Mouse (Mus musculus): Measurements from ENCODE around the gene Pdk3. TPM values are rescaled to one million over a fixed set of nuclear protein-coding genes. Genes with fewer than 3 reads are reported as not detected.

Pdk3 gene
- polyA plus RNA-seq, 1 experiment from 2014 or later, result 15.2 TPM

DNA sequence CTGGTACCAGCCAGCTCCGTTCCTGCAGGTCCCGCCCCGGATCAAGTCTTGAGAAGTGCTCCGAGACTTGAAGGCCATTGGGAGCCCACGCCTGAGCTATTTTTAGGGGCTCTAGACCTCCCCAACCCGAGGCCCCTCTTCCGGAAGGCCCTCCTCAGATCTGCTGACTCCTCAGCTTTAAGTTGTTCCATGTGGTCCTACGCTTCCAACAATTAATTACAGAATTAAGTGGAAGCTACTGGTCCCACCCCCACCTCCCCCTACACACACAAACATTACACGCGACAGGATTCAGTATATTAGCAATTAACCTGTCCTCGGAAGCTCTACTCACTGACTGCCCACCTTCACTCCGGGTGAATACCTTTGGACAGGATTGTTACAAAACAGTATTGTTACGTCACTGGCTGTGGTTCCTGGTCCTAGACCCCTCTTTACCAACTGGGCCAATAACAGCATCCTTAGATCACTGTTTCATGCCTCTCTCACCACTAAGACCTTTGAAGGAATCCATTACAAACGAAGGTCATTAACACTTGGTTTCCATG lies 410 bp upstream of the Pdk3 start:
- peak overlapping the region; percentile 78 for H3K4me2 ChIP-seq (ENCODE audit: low read depth, low read length)
- peak overlapping the region; percentile 11; the same call in 1 of the 2 replicates for H3K27ac ChIP-seq (ENCODE audit: low read depth)
- no peaks in the 10 kb centered on the region for H3K9me3 ChIP-seq (ENCODE audit: low read length)
- ATAC-seq, result peak; percentile 4
- no peaks in the 10 kb centered on the region; the same call in 1 of the 2 replicates for H3K27me3 ChIP-seq (ENCODE audit: insufficient read depth, low read length)
- H3K4me1 ChIP-seq (ENCODE audit: insufficient read depth), result no peaks in the 10 kb centered on the region; the same call in 1 of the 2 replicates
- H3K36me3 ChIP-seq (replicated peaks; ENCODE audit: insufficient read depth, low read length), result no peaks in the 10 kb centered on the region
- H3K4me3 ChIP-seq (ENCODE audit: low read depth, low read length), result peak overlapping the region; percentile 67
- no peak for TF ChIP-seq EP300 (IDR thresholded peaks at IDR 0.05; ENCODE audit: low read depth)
- no peak for TF ChIP-seq CTCF (IDR thresholded peaks at IDR 0.05; ENCODE audit: low read depth)
- H3K9ac ChIP-seq (replicated peaks), result peak overlapping the region; percentile 68
- 25% methylated on average over 14 of the region's 14 CpGs for WGBS (ENCODE audit: insufficient replicate concordance)
- DNase-seq, result no peak

DNA sequence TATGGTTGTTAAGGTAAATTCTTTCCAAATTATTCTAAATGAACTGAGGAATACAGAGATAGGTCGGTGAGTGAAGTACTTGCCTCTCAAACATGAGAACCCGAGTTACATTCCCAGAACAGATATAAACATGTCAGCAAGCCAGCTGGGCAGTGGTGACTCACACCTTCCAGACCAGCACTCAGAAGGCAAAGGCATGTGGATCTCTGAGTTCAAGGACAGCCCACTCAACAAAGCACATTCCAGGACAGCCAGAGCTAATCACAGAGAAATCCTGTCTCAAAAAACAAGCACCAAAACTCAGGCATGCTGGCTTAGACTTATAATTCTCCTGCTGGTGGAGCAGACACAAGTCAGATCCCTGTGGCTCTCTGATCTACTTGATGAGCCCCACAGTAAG lies 6.2 kb downstream of the Pdk3 start:
- ATAC-seq, result no peak
- Histone ChIP-seq H3K9me3 (ENCODE audit: low read length) (no peaks in the 10 kb centered on the region), H3K27ac (ENCODE audit: low read depth) (no peak overlapping the region), H3K27me3 (ENCODE audit: insufficient read depth, low read length) (0 out of 2 replicates have a peak, but pooled peaks cover 3% of the 10 kb centered on the region), H3K4me1 (ENCODE audit: insufficient read depth) (no peaks in the 10 kb centered on the region), H3K36me3 (replicated peaks; ENCODE audit: insufficient read depth, low read length) (no peaks in the 10 kb centered on the region), H3K9ac (replicated peaks) (no peak overlapping the region), H3K4me2 (ENCODE audit: low read depth, low read length) (no peak overlapping the region), H3K4me3 (ENCODE audit: low read depth, low read length) (no peak overlapping the region)
- no peak for DNase-seq
- 54% methylated on average over 2 of the region's 2 CpGs for WGBS (ENCODE audit: insufficient replicate concordance)
- no peak for TF ChIP-seq EP300 (IDR thresholded peaks at IDR 0.05; ENCODE audit: low read depth)
- TF ChIP-seq CTCF (IDR thresholded peaks at IDR 0.05; ENCODE audit: low read depth), result no peak

DNA sequence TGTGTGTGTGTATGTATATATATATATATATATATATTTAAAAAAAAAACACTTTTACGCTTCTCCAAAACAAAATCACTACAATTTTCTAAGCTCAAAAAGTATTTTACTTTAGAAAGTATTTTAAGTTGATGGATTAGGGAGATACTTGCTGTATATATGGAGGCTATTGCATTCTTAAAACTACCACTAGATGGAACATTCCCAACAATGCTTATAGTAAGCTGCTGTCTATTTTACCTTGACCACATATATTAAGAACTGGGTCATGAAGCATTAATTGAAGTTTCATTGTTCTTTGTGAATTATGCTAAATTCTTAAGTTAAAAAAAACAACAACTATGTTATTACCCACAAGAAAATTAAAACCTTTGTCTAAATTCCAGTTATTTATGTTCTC lies 24.0 kb downstream of the Pdk3 start:
- no peak for ATAC-seq
- Histone ChIP-seq H3K27me3 (ENCODE audit: insufficient read depth, low read length) (no peaks in the 10 kb centered on the region), H3K9ac (replicated peaks) (no peak overlapping the region), H3K27ac (ENCODE audit: low read depth) (no peak overlapping the region), H3K4me1 (ENCODE audit: insufficient read depth) (no peaks in the 10 kb centered on the region), H3K36me3 (replicated peaks; ENCODE audit: insufficient read depth, low read length) (no peaks in the 10 kb centered on the region), H3K4me2 (ENCODE audit: low read depth, low read length) (no peak overlapping the region), H3K9me3 (ENCODE audit: low read length) (no peaks in the 10 kb centered on the region), H3K4me3 (ENCODE audit: low read depth, low read length) (no peak overlapping the region)
- no peak for DNase-seq
- TF ChIP-seq EP300 (IDR thresholded peaks at IDR 0.05; ENCODE audit: low read depth), result no peak
- TF ChIP-seq CTCF (IDR thresholded peaks at IDR 0.05; ENCODE audit: low read depth), result peak; percentile 36; the same call in 1 of the 2 replicates
- WGBS (ENCODE audit: insufficient replicate concordance), result 89% methylated on average over 1 of the region's 1 CpGs

DNA sequence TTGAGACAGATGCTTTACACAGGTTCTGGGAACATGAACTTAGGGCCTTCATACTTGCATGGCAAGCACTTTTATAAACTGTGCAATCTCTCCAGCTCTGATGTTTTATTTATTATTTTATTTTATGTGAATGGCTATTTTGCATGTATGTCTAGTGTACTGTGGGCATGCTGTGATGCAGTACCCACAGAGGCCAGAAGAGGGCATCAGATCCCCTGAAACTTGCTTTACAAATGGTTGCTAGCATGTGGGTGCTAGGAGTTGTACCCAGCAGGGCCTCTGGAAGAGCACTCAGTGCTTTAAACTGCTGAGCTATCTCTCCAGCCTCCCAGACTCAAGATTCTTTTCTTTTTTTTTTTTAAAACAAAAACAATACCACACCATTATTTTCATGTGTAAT lies 38.8 kb downstream of the Pdk3 start:
- Histone ChIP-seq H3K27ac (ENCODE audit: low read depth) (no peak overlapping the region), H3K4me1 (ENCODE audit: insufficient read depth) (no peaks in the 10 kb centered on the region), H3K36me3 (replicated peaks; ENCODE audit: insufficient read depth, low read length) (no peaks in the 10 kb centered on the region), H3K4me2 (ENCODE audit: low read depth, low read length) (no peak overlapping the region), H3K27me3 (ENCODE audit: insufficient read depth, low read length) (no peaks in the 10 kb centered on the region), H3K9me3 (ENCODE audit: low read length) (no peaks in the 10 kb centered on the region), H3K4me3 (ENCODE audit: low read depth, low read length) (no peak overlapping the region), H3K9ac (replicated peaks) (no peak overlapping the region)
- DNase-seq, result peak; percentile 64
- TF ChIP-seq EP300 (IDR thresholded peaks at IDR 0.05; ENCODE audit: low read depth) (no peak), CTCF (IDR thresholded peaks at IDR 0.05; ENCODE audit: low read depth) (peak; percentile 78)
- no peak for ATAC-seq

DNA sequence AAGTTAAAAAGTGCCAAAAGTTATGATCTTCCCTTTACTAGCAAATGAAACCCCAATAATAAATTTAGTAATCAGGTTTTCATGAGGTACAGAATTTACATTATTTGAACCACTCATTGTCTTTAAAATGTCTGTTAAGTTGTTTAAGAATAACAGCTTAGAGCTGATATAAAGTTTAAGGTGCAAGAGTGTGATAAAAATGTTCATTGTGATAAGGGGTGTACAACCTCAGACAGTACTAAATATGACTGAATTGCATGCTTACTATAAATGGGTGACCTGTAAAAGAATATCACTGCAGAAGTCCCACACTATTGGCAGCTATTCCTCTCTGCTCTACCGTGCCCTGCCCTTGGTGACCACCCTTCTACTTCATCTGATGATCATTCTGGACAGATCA lies 42.4 kb downstream of the Pdk3 start:
- Histone ChIP-seq H3K9me3 (ENCODE audit: low read length) (no peaks in the 10 kb centered on the region), H3K4me3 (ENCODE audit: low read depth, low read length) (no peak overlapping the region), H3K9ac (replicated peaks) (no peak overlapping the region), H3K36me3 (replicated peaks; ENCODE audit: insufficient read depth, low read length) (no peaks in the 10 kb centered on the region), H3K27me3 (ENCODE audit: insufficient read depth, low read length) (no peaks in the 10 kb centered on the region; the same call in 1 of the 2 replicates), H3K4me2 (ENCODE audit: low read depth, low read length) (no peak overlapping the region), H3K27ac (ENCODE audit: low read depth) (no peak overlapping the region), H3K4me1 (ENCODE audit: insufficient read depth) (no peaks in the 10 kb centered on the region)
- 0 out of 2 replicates have a peak, but pooled peaks have one; percentile 41 for TF ChIP-seq EP300 (IDR thresholded peaks at IDR 0.05; ENCODE audit: low read depth)
- no peak for TF ChIP-seq CTCF (IDR thresholded peaks at IDR 0.05; ENCODE audit: low read depth)
- no peak for ATAC-seq
- 43% methylated on average over 1 of the region's 1 CpGs for WGBS (ENCODE audit: insufficient replicate concordance)
- DNase-seq, result no peak

DNA sequence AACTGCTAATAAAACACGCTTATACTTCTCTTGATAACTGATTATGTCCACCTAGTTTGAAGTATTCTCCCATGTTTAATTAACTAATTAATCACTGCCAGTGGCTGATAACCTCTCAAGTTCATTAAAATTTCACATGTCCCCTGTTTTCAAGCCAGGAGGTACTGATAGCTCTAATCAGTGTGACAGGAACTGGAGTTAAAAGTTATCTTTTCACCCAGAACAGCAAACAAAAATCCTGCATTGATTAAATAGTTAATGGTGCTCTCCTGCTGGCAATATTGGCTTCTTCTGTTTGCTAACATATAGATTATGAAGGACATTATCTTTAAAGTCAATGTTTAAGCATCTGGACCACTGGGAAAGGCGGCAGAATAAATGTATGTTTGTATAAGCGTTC lies 71.2 kb downstream of the Pdk3 start:
- no peak overlapping the region for H3K4me2 ChIP-seq (ENCODE audit: low read depth, low read length)
- 0 out of 2 replicates have a peak, but pooled peaks cover 3% of the 10 kb centered on the region for H3K27me3 ChIP-seq (ENCODE audit: insufficient read depth, low read length)
- WGBS (ENCODE audit: insufficient replicate concordance), result 75% methylated on average over 3 of the region's 3 CpGs
- no peaks in the 10 kb centered on the region for H3K4me1 ChIP-seq (ENCODE audit: insufficient read depth)
- no peaks in the 10 kb centered on the region for H3K36me3 ChIP-seq (replicated peaks; ENCODE audit: insufficient read depth, low read length)
- no peak overlapping the region for H3K27ac ChIP-seq (ENCODE audit: low read depth)
- H3K9me3 ChIP-seq (ENCODE audit: low read length), result no peaks in the 10 kb centered on the region
- no peak overlapping the region for H3K4me3 ChIP-seq (ENCODE audit: low read depth, low read length)
- no peak for ATAC-seq
- no peak overlapping the region for H3K9ac ChIP-seq (replicated peaks)
- no peak for DNase-seq
- no peak for TF ChIP-seq CTCF (IDR thresholded peaks at IDR 0.05; ENCODE audit: low read depth)
- no peak for TF ChIP-seq EP300 (IDR thresholded peaks at IDR 0.05; ENCODE audit: low read depth)

Data from liver, postnatal 0 days (tissue).